Mouse (Mus musculus) cerebellum, adult 8-10 months (tissue): ENCODE measurements around the gene Hoxc9.

ENCODE experiments used
- DNase-seq: peaks from one replicate; pipeline ENCODE4 v3.0.0; 2022

Hoxc9 gene

DNA sequence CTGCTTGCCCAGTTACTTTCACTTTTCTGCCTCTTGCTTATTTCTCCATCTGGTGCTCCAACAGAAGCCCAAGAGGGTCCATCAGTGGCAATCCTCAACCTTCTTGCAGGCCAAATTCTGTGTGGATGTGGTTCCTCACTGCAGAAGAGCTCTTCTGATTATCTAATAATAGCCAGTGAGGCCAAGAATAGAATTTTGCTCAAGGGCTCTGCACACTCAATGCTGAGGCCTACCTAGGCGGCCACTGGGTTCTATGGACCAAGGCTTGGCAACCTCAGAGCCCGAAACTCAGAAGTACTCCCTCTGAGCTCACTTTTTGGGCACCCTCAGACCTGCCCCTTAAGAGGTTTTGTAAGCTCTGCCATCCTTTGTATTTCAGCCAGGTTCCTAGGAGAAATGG, 25.1 kb downstream of the Hoxc9 start:
- no peak for DNase-seq

DNA sequence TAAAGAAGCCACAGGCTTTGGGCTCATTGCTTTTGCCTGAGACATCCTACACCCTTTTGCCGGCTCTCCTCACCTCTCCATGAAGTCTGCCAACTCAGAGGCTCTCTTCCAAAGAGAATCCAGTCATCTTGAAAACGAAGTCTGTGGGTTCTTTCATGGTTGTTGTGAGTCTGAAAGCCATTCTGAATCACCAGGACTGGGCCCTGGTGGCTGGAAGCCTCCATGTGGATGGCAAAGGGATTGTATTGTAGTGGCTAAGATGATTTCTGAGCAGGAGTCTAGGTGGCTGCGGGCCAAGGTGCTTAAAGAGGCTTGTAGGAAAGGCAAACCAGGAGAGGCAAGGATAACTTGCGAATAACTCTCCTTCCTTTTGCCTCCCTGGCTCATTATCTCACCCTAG, 25.9 kb downstream of the Hoxc9 start:
- no peak for DNase-seq

DNA sequence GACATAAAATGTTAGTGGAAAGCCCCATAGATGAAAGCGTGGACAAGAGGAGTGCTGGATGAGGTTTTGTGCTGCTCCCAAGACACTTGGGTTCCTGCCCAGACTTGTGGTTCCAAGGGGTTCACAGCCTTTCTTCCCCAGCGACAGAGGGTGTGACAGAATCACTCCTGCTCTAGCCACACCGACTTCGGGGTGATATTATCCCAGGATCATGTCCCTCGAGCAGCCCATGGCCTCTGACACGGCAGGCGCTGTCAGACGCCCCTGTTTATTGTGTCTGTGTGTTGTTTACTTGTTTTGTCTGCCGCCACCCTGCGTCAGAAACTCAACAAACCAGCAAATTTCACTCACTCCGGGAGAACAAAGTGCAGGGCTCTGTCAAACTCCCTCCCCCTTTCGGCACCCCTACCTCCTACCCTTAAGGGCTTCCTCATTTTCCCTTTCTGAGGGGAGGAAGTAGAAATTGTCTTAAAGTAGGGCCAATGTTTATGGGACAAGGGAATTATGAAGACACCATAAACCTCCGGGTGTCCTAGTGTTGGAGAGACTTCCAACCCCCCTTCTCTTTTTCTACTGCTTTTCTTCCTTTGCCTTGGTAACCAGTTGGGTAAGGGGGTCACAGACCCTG, 26.7 kb downstream of the Hoxc9 start:
- DNase-seq, result no peak

DNA sequence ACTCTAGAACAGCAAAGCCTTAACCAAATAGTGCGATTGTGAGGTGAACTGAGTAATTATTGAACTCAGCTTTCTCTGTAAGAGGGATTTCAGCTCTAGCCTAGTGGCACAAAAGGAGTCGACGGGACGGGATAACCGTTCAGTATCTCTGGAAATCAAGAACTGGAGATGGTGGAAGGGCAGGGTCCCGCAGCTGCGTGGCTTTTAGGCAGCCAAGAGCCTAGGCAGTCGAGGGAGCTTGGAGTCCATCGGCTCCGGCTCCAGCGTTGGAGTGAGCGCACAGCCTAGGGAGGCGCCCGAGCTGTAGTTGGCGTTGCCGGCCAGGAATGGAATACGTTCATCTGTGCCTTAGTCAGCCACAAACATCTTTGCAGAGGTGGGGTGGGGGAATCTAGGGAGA, 29.1 kb downstream of the Hoxc9 start:
- DNase-seq, result no peak

DNA sequence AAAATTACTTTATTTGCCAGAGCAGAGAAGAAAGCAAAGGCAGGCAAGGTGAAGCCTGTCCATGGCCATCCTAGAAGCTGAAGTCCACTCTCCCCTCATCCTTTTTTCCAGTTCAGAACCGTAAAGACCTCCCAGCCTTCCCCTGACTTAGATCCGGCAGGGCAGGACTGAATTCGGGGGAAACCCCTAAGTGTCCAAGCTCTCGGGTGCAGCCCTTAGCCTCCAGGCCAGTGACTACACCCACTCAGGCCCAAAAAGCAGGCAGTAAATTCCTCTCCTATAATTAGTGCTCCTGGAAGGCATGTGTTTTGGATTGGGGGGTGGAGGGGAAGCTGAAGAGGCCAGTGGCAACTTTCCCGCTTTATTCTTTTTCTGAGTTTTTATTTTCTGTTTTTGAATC, 29.6 kb downstream of the Hoxc9 start:
- DNase-seq, result no peak

DNA sequence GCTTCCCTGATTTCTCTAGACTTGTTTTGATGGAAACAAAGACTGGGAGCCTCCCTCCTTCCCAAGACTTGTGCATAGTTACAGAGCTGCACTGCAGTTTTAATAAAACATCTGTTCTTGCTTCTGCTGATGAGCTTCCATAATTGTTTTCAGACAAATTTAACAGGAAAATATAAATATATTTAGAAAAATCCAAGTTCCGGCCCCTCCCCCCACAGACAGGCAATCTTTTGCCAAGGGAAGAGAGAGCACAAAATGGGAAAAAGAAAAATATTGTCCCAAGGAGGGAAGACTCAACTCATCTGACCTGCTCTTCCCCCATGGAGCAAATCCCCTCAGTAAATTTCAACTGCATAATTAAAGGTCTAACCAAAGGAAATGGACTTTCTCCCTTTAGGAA, 30.1 kb downstream of the Hoxc9 start:
- DNase-seq, result no peak

DNA sequence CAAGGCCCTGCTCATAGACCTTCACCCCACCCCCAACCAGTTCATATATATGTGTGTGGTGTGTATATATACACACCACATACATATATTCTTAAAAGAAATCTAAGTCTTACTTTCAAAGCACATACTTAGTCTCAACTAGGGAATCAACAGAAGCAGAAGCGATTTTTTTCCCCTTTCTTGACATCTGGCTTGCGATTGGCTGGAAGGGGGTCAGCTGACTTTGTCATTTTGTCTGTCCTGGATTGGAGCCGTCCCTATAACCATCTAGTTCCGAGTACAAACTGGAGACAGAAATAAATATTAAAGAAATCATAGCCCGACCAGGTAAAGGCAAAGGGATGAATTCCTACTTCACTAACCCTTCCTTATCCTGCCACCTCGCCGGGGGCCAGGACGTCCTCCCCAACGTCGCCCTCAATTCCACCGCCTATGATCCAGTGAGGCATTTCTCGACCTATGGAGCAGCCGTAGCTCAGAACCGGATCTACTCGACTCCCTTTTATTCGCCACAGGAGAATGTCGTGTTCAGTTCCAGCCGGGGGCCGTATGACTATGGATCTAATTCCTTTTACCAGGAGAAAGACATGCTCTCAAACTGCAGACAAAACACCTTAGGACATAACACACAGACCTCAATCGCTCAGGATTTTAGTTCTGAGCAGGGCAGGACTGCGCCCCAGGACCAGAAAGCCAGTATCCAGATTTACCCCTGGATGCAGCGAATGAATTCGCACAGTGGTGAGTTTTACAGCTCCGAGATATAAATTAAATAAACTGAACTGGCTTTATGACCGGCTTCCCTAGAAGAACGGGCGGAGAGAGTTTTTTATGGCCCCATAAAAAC, 33.2 kb downstream of the Hoxc9 start:
- DNase-seq, result no peak

DNA sequence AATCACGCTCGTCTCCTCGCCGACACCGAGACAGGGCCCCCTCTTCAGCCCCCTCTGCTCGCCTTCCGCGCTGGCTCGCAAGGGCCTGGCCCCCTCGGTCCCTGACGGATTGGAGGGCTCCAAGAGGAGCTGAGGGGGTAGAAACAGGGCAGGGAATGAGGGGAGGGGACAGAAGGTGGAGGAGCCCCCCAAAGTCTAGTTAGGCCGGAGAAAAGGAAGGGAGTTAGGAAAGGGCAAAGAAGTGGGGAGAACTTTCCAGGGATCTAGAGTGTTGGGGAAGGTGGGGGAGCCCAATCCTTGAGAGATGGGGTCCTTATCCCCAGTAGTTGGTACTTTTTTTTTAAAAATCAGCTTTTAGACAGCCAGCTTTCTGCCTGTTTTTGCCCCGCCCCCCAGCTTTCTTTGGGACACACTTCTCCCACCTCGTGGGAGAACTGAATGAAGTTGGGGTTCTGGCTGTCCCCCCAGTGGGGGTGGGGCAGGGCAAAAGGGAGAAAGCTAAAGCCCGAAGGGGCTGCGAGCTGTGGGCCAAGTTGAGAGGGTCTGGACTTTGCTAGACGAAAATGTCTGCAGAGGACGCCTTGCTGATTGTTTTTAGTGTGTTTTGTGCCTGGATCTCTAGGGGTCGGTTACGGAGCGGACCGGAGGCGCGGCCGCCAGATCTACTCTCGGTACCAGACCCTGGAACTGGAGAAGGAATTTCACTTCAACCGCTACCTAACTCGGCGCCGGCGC, 34.0 kb downstream of the Hoxc9 start:
- DNase-seq, result no peak

DNA sequence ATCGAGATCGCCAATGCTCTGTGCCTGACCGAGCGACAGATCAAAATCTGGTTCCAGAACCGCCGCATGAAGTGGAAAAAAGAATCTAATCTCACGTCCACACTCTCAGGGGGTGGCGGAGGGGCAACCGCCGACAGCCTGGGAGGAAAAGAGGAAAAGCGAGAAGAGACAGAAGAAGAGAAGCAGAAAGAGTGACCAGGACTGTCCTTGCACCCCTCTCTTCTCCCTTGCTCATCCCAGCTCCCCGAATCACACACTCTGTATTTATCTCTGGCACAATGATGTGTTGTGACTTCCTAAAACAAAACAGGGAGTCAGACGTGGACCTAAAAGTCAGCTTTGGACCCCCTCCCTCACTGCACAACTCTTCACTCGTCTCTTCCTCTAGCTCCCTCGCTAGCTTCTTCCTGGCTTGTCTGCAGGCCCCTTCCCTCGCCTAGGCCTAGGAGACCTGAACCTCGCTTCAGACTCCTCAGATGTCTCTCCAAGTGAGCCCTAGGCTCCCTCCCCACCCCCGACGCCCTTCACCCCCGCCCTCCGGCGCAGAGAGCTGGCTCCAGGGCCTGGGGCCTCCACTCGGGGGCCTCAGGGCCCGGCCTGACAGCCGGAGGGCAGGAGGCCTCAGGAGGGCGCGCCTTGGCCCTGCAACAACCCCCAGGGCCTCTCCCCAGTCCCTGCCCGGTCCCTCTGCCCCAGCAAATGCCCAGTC, 34.8 kb downstream of the Hoxc9 start:
- DNase-seq, result no peak

DNA sequence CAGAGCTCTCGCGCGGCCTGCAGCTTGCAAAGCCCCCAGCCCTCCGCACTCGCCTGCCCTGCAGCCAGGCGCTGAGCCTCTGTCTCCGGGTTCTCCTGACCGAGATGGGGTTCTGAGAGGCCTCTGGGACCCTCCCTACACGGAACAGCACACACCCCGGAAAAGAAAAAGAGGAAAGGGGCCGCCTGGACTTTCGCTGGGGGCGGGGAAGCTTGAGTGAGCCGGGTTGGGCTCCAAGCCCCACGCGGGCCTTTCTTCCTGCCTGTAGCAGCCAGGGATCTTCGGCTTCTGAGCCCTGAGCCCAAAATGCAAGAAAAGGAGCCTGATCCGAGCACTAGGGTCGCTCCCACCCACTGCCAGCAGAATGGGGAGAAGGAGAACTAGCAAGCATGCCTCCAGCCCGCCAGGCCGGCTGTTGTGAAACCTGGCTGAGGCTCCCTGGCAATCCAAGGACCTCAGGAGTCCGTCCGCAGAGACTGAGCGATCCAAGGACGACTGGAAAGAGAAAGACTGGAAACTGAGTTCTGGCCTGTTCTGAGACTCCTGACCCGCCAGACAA, 35.8 kb downstream of the Hoxc9 start:
- DNase-seq, result no peak

DNA sequence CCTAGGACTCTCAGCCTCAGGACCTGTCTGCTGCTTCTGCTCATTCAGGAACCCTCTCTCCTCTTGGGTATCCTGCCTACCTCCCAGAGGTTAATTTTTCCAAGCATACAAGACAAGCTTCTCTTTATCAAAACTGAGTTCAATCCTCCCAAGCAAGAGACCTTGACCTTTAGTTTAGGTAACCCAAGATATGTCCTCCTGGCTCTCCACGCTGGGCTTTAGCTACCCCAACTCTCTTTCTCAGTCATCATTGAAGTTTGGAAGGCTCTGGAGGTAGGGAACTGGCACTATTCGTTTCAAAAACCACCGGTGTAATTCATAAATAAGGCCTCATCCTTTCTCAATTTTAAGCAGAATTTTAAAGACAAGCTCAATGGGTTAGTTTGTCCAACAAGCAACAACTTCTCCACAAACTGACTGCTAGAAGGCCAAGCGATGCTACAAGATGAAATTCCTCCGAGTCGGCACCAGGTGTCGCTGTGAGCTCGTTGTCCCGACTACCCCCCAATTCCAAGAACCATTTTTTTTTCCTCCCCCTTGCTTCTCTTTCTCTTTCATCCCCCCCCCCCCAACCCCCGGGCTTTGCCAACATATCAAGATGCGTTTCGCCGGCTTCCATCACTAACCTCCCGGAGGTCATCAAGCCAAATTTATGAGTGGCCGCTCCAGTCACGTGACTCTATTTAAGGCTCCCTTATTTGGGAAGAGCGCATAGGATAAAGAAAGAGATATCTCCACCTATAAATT, 37.2 kb downstream of the Hoxc9 start:
- DNase-seq, result peak; percentile 29

DNA sequence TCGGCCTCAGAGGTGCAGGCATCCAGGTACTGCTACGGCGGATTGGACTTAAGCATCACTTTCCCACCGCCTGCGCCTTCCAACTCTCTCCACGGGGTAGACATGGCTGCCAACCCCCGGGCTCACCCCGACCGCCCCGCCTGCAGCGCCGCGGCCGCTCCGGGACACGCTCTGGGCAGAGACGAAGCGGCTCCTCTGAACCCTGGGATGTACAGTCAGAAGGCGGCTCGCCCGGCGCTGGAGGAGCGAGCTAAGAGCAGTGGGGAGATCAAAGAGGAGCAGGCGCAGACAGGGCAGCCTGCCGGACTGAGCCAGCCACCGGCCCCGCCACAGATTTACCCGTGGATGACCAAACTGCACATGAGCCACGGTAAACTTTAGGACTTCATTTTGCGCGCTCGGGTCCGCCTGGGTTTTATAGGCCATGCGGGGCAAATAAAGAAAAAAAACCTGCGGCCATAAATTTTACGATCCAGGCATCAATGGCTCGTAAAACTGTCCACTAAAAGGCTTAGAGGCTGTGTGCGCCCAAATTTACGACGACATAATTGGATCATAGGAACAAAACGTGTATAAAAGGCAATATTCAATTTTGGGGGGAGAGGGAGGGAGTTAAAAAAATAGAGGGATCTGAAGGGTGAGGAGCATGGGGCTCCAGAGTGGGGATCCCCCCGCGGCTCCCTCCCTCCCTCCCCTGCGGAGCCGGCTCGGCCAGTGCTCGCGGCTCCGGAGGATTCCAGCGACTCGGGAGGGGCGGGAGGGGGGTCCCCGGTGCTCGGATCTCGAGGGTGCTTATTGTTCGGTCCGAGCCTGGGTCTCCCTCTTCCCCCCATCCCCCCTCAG, 38.1 kb downstream of the Hoxc9 start:
- no peak for DNase-seq

DNA sequence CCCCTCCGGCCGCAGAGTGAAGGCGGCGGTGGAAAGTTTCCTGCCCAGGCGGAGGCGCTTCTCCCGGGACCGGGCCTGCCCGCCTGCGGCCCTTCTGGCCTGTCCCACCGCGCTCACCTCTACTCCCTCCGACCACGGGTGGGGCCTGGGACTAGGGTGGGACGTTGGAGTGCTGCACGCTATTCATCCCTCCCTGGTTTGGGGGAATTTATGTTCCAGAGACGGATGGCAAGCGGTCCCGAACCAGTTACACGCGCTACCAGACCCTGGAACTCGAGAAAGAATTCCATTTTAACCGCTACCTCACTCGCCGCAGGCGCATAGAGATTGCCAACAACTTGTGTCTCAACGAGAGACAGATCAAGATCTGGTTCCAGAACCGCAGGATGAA, 38.8 kb downstream of the Hoxc9 start:
- DNase-seq, result no peak

DNA sequence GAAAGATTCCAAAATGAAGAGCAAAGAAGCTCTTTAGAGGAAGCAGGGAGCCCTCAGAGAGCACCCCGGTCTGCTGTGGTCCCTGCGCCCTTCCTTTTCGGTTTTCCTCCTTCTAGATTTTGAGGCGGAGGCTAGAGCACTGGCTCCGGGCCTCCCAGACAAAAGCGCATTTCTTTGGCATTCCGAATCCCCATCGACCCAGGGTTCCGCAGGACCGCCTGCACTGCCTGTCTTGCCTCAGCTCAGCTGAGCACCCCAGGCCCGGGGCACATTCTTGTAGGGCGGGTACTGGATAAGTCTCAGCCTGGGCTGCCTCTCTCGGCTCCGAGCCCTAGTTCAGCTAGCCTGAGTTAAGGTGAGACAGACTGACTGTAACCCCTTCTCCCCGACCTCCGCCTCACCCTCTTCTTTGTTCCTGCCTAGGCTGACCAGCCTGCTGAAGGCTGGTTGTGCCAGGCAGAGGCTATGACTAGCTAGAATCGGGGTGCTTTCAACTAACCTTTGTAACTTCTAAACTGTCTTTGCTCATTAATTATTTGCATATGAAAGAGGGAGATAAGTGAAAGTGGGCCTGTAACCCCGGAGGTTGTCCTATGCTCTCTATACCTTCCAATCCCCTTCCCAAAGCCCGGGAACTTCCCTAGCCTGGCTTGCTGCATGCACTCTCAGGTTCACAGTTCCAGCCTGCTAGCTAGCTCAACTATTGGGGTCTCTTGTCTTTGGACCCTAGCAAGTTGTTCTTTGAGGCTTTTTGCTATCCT, 39.3 kb downstream of the Hoxc9 start:
- no peak for DNase-seq

DNA sequence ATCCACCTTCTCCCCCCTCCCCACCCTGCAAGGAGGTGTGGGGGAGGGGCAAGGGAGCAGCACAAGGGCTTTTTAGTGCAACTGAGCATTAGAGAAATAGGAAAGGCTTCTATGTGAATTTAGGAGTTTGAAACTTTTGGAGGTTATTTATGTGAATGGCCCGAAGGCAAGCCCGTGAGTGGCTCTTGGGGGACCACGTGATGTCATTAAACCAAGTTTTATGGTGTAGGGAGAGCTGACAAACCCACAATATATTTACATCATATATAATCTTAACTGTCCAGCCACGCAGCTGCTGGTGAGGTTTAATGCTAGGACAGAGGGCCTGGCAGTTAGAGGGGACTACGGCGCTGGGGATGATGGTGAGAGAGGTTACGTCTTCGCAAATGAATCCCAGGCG, 42.4 kb downstream of the Hoxc9 start, which contains the start of gene Hoxc4:
Hoxc4 (plus strand) TSS at position 299 of the 400 bp plus-strand sequence.
- DNase-seq, result no peak

DNA sequence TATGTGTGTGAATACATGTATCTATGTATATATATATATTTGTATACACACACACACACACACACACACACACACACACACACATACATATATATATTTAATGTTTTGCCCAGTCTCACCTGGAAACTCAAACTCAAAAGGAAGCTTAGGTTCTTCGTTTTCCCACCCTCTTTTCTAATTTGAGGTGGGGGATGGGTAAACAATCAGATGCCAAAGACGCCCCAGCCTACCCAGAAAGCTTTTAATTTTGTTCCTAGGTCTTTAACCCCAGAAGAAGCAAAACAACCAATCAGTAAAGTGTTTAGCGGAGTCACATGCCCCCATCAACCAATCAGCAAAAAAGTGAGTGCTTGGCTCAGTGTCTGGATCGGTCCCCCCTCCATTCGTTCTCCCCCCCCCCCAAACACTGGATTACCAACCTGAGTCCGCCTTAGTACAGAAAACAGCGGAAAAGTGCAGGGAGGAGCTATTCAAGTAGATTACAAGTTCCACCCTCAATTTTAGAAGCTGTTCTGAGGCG, 44.7 kb downstream of the Hoxc9 start:
- DNase-seq, result no peak

DNA sequence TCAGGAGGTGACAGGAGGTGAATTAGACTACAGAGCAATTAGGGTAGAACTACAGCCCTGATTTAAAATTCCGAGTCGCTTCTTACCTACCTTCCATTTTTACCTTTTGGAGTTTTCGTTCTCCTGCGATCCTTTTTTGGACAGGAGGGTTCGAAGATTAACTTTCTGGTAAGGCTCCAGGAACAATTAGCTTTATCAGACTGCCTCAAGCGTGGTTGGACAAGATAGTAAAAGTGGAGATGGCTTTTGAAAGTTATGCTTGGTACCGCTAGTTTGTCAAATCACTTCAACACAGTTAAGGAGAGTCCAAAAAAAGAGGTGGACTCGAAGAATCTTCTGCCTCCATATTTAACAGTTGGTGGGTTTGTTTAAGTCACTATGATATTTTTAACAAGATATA, 45.3 kb downstream of the Hoxc9 start:
- no peak for DNase-seq

DNA sequence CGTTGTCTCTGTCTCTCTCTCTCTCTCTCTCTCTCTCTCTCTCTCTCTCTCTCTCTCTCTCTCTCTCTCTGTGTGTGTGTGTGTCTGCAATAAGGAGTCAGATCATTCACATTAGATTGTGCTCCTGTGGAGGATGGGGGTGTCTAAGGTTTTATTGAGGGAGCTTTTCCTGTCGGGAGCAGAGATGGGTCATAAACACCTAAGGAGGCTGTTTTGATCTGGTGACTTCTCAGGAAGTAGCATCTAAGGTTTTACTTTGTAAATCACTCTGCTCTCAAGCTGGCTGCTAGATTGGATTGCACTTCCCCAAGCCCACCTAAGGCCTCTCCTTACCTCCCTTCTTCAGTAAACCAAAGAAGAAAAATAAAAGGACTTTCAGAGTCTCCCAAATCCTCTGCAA, 47.9 kb downstream of the Hoxc9 start:
- DNase-seq, result no peak

DNA sequence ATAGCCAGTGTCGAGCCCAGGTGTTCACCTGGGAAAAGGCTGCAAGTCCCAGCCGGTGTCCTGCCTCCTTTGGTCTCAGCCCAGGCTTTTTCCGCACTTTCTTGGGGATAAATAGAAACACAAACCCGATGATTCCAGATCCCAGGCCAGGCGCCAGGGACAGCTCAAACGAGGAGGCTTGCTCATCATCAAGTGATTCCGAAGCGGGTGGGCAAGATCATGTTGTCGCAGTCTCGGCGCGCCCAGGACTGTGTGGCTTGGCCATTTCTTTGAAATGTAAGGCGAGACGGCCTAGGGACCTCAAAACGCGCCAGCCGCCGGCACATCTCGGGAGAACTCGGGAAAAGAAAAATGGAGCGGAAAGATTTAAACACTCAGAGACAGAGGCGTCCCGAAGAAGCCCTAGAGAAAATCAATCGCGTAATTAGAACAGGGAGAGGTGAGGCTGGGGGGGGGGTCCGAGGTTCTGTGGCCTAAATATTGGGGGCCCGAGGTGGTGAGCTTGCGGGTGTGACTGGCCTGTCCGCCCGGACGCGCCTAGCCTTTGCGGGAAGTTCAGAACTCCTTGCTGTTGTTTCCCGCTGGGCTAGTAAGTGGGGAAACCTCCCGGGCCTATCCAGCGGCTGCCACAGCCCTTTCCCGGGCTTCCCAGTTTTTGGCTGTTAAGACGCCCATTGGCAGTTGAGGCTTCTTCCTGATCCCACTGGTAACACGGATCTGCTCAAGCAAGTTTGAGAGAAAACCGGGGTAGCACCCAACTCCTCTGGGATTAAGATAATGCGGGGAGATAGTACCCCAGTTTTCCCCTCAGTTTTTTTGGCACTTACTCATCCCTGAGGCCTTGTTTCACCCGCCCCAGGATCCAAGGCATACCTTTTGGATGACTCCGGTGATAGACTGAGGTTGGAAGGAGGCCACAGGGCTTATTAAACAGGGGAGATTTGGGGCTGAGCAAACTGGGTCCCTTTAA, 51.3 kb downstream of the Hoxc9 start:
- DNase-seq, result no peak
